Mouse (Mus musculus) heart, postnatal 14 days (tissue): Measurements from ENCODE around the gene Wnt7b. TPM values are rescaled to one million over a fixed set of nuclear protein-coding genes. Genes with fewer than 3 reads are reported as not detected.
A peak's percentile ranks its signal among the peaks of the same experiment; 100 is the strongest.

Source experiments
- DNase-seq, 2 experiments: peaks; one replicate each; pipeline ENCODE4 v3.0.0; 2021 to 2022
- intact Hi-C: fragments of 180-260 bp; cut with DNase I; formaldehyde crosslinking; loops from one replicate; pipeline ENCODE4 v1.15.1; 2025
- long read RNA-seq, 2 experiments: library from polyadenylated mRNA; stranded (forward); transcript quantifications; one replicate each; pipeline ENCODE4 v2.0.0; 2021
- total RNA-seq, 2 experiments: library from RNA; stranded (reverse); gene quantifications; 2 replicates each; pipeline ENCODE4 v1.2.3; 2021

The Wnt7b gene
- total RNA-seq: under 1 TPM; 0.20 to 0.88 TPM
- long read RNA-seq, experiment 1: 0 reads
- long read RNA-seq, experiment 2, partial matches to known transcripts: 0 of 1 reads
- long read RNA-seq, experiment 2, other reads (novel, unspliced or antisense): 0 of 1 reads

GRCm38 (mm10) chr15:85582356-85582910 is at the start of gene Wnt7b:
Wnt7b (minus strand) TSS chr15:85582473.
- intact Hi-C loops: loop anchor here (2.0 to 5.0 kb wide), 3 partner anchors 106 to 430 kb away; no protein-coding TSS in a partner anchor
- DNase-seq: no peak

GRCm38 (mm10) chr15:85631591-85631990 is 49.3 kb upstream of the Wnt7b start:
- intact Hi-C loops: no loop called here
- DNase-seq: no peak

DNA sequence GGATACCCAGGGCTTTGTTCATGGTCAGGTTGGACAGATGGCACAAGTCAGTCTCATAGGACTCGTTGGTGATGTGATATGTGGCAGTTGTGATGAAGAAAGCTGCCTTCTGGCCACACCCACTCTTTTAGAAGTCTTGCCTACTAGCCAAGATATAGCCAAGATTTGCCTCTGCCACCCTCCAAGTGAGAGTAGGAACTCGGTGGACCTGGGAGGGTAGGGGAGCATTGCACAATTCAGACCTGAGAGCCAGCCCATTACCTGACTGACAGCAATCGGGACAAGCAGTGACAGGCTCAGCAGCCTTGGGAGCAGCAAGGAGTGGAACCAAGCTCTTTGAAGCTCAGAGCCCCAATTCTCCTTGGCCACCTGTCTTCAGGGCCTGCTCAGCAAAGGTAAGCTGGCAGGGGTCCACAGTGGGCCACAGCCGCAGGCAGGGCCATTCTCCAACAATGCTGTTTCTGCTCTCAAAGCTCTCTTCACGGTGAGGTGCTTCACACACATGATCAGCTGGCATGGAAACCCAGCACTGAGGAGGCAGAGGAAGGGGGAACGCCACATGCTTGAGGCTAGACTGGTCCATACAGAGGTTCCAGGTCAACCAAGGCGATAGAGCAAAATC is 47.8 kb upstream of the Wnt7b start:
- DNase-seq: no peak
- intact Hi-C loops: loop anchor here (2.0 kb wide), 1 partner anchor 15 kb away; no protein-coding TSS in a partner anchor

GRCm38 (mm10) chr15:85625666-85626279 is 43.5 kb upstream of the Wnt7b start:
- intact Hi-C loops: no loop called here

GRCm38 (mm10) chr15:85622213-85622612 is 39.9 kb upstream of the Wnt7b start:
- intact Hi-C loops: no loop called here
- DNase-seq: no peak

More at GRCm38 (mm10) chr15:85625666-85626279, 43.5 kb upstream of the Wnt7b start:
- peak; percentile 74 for DNase-seq

DNA sequence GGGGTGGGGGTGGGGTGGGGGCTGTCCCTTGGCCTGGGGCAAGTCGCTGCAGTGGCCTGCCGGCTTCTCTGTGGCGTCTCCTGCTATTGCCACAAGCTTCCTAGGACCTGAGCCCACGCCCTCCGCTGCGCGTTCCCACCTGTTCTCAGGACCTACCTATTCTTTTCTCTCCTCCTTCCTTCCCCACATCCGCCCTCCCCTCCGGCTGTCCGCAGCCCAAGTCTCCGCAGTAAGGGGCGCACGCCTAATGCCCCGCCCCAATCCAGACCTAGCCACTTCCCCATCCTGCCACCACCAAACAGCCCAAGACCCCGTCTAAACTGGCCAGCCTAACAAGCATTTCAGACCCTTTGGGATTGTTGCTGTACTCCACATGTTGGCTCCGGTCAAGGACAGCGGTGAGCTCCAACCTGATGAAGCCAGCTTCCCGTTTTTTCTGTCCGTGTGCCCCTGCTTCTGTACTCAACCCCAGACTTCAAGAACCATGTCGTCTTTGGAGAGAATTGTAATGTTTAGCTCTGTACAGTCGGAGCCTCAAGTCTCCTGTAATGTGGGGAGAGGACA is 33.3 kb upstream of the Wnt7b start:
- intact Hi-C loops: loop anchor here (2.0 kb wide), 1 partner anchor 13 kb away; no protein-coding TSS in a partner anchor
- no peak for DNase-seq

- DNase-seq: no peak
- intact Hi-C loops: loop anchor here (2.0 kb wide), 1 partner anchor 14 kb away; no protein-coding TSS in a partner anchor
Measured at GRCm38 (mm10) chr15:85615075-85615474, 32.8 kb upstream of the Wnt7b start.

- intact Hi-C loops: loop anchor here (1.0 to 5.0 kb wide), 3 partner anchors 15 to 97 kb away; no protein-coding TSS in a partner anchor
- DNase-seq: peak; percentile 37 to 58
Measured at GRCm38 (mm10) chr15:85613358-85614266, 31.3 kb upstream of the Wnt7b start.

DNA sequence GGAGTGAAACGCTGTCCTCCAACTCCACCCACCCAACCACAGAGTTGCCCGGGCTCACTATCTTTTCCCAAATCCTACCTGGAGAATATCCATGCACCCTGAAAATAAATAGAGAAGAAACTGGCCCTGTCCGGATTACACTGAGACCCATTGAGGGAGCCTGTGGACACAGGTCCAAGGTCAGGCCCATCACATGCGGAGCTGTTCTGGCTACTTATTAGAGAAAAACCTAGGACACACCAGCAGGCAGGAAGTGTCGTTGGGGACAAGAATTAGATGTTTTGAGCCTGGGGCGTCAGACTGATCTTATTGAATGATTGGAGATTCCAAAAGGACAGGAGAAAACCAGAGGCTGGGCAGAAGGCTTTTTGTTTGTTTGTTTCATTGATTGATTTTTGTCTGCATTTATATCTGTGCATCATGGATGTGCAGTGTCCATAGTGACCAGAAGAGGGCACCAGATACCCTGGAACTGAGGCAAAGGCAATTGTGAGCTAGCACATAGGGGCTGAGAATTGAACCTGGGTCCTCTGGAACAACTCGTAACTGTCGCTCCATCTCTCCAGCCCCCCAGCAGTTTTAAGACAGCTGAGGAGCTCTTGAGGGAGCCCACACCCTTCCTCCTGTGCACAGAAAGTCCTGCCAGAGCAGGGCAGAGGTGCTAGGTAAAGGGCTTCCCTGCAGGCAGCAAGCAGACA is 30.5 kb upstream of the Wnt7b start:
- intact Hi-C loops: loop anchor here (1.0 to 5.0 kb wide), 2 partner anchors 74 to 97 kb away; no protein-coding TSS in a partner anchor
- DNase-seq: peak; percentile 47 to 63

DNA sequence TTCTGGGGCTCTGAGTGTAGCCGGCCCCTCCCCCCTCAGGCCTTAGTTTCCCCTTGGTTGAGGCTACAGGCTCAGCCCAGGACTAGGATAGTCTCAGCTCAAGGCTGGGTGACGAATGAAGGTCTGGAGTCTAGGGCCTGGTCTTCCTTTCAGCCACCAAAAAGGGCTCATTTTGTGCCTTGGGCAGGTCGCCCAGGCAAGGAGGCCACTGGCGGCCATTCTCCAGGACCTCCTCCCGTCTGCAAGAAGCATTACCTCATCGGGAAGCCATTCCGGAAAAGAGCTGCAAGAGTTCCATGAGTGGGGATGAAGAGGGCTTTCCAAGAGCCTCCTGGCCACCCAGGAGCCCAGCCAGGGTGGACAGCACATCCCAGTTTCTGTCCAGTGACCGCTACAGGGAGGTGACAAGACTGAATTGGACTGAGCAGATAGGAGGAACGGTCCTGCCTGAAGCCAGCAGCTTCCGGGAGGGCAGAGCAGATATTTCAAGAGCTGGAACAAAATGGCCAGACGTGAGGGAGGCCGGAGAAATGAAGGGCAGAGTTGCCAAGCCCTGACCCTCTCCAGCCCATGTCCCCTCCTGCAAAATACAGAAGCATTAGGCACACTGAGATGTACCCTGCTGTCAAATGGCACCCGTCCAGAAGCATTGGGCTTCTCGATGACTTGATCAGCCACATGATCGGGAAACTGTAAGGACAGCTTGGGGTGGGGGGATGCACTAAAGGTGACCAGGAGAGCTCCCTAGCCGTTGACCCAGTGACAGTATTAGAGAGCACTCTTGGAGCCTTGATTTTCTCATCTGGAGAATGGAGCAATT is 29.6 kb upstream of the Wnt7b start:
- peak; percentile 81 for DNase-seq
- intact Hi-C loops: loop anchor here (1.0 to 5.0 kb wide), 2 partner anchors 60 to 75 kb away; no protein-coding TSS in a partner anchor

- peak; percentile 89 to 91 for DNase-seq
- intact Hi-C loops: loop anchor here (1.0 to 5.0 kb wide), 4 partner anchors 11 to 99 kb away; no protein-coding TSS in a partner anchor
Measured at GRCm38 (mm10) chr15:85610618-85611218, 28.4 kb upstream of the Wnt7b start.

GRCm38 (mm10) chr15:85610120-85610519 is 27.8 kb upstream of the Wnt7b start:
- intact Hi-C loops: loop anchor here (1.0 to 5.0 kb wide), 3 partner anchors 11 to 99 kb away; no protein-coding TSS in a partner anchor
- peak in 1 of 2 experiments; percentile 26 for DNase-seq

- no peak for DNase-seq
- intact Hi-C loops: loop anchor here (1.0 to 5.0 kb wide), 3 partner anchors 10 to 100 kb away; no protein-coding TSS in a partner anchor
Measured at GRCm38 (mm10) chr15:85609266-85610004, 27.2 kb upstream of the Wnt7b start.

DNA sequence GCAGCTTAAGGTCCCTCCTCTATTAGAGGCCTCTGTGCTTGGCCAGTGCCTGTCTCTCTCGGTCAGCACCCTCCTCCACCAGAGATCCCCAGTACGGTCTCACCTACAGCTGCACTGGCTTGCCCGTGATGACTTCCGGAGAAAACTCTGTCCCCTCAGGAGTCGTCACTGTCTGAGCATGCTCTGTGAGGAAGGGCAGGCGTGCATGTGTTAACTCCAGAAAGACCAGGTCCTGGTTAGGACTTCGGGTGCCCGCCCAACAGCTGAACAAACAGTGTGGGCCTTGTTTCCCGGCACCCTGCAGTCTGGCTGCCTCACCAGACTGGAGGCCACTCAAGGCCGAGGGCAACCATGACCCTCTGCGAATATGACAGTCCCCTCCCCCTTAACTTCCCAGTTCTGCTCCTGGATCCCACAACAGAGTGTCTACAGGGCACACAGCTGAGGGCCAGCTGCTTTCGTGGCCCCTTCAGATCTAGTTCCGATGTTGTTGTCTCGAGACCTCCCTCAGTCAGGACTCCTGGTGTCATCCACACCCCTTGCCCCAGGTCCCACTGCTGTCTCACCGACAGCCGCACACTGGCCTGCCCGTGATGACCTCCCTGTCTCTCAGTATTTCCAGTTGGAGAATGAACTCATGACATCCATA is 23.8 kb upstream of the Wnt7b start:
- peak; percentile 33 to 53 for DNase-seq
- intact Hi-C loops: no loop called here

GRCm38 (mm10) chr15:85604938-85605337 is 22.7 kb upstream of the Wnt7b start:
- DNase-seq: no peak
- intact Hi-C loops: no loop called here

DNA sequence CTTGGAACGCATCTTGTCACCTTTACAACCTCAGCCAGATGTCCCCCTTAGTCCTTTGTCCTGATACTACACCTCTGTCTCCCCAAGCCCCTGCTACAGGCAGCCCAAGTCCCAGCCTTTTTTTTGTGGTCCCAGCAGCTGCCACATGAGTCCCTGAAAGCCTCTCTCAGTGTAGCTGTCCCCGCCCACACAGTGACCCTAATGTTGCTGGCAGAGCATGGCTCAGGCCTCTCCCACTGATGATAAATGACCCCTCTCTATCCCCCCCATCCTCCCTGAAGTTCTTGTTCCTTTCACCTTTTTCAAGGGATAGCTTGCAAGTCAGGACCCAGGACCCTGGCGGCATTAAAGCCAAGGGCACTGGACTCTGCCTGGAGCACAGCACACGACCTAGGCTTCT is 22.2 kb upstream of the Wnt7b start:
- intact Hi-C loops: no loop called here
- no peak for DNase-seq
